Mouse (Mus musculus): ENCODE results near the gene Pgpep1.

Pgpep1 gene

DNA sequence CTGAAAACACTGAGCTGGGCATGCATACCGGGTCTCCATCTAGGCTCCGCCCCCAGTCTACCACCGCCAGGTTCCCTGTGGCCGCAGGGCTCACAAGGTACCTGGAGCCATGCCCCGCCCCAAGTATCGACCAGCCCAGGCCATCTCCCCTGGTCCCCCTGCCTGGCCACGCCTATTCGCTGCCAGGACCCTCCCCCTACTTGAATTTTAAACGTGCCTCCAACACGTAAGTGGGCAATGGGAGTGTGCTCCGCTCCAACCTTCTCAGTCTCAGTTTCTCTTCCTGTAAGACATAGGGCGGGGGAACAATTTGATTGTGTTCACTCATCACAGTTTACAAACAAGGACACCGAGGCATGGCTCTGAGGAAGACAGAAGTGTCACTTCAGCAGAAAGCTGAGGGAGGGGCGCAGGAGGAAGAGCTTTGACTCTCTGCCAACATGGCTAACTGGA lies at the start of gene Pgpep1:
Pgpep1 (minus strand) TSS at position 116 of the 453 bp plus-strand sequence.
- ATAC-seq (ENCODE audit: low TSS enrichment): peak; percentile 7; the same call in 1 of the 2 replicates

DNA sequence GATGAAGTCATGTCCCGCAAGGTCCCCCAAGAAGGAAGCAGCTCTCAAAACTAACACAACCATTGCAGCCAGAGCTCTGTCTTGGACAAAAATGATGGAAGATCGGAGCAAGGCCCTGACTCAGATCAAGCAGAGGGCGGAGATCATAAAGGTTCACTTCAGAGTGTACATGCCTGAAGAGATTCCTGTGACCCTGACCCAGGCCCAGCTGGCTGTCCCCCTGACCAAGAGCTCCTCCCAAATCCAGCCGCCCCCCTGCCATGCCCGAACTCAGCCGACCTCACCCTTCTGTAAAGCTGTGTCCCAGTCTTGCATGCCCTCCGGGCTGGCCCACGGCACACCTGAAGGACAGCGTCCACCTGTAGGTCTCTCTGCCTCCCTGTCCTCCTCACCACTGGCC lies 49.6 kb upstream of the Pgpep1 start:
- no peak for ATAC-seq (ENCODE audit: low TSS enrichment)

DNA sequence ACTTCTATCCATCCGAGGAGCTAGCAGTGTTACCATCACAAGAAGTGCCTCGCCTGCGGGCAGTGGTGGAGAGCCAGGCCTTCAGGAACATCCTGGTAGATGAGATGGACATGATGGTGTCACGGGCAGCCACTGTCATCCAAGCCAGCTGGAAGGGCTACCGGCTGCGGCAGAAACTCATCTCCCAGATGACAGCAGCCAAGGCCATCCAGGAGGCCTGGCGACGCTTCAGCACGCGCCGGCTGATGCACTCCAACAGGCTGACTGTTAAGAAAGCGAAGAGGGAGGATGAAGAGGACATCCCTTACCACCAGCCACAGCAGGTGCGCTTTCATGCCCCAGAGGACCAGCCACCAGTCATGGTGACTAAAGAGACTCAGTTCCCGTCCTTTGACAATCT lies 48.1 kb upstream of the Pgpep1 start:
- no peak for ATAC-seq (ENCODE audit: low TSS enrichment)

- ATAC-seq (ENCODE audit: low TSS enrichment): no peak
Observed at GRCm38 (mm10) chr8:70703287-70703686, 43.1 kb upstream of the Pgpep1 start, which contains the start of gene Iqcn. Iqcn (plus strand) TSS chr8:70703457.

DNA sequence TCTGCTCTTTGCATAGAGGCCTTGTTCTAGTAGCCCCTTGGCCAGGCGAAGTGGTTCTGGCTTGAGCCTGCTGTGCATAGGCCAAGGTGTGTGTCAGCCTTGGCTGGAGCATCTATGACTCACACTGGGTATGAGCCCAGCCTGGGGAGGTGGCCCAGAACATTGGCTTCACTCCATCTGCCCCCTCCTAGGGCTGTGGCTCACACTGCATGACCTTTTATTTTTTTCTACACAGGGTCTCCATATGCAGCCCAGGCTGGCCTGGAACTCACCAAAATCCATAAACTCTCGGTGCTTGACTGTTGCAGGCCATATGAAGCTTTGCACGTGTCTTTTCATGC lies 42.6 kb upstream of the Pgpep1 start:
- ATAC-seq (ENCODE audit: low TSS enrichment): no peak

GRCm38 (mm10) chr8:70701982-70702841 lies 42.0 kb upstream of the Pgpep1 start:
- no peak for ATAC-seq (ENCODE audit: low TSS enrichment)

DNA sequence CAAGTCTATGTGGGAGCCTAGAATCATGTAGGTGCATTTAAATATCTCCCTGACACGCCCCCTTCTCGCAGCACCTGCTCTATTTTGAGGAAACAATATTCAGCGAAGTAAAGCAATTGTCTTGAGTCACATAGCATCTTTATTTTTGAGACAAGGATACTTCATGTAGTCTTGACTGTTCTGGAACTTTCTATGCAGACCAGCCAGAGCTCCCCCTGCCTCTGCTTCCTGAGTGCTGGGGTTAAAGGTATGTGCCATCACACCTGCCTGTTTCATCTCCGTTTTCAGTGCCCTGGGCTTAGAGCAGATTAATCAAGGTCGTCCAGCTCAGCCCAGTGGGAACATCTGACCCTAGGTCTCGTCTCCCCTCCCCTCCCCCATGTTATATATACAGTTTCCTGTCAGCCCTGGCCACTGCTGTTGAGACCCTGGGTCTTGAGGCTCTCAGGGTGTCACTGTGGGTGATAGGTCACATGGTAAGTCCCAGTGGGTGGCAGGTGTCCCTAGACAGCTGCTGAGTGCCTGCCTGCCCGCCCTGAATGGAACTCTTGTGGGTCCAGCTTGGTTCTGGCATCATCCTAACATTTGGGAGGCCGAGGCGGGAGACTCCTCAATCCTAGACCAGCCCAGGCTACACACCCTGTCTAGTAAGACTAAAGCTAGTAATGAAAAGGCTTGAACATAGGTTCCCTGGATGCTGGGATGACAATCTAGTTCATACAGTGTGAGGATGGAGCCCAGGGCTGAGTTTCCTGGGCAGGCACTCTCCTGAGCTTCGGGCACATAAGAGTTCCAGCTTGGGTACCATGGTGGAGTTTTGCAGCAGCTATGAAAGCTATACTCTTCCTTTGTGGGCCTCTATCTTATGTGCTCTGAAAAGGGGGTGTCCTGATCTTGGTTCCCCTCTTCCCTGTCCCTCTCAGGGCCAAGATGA lies 41.1 kb upstream of the Pgpep1 start:
- no peak for ATAC-seq (ENCODE audit: low TSS enrichment)

DNA sequence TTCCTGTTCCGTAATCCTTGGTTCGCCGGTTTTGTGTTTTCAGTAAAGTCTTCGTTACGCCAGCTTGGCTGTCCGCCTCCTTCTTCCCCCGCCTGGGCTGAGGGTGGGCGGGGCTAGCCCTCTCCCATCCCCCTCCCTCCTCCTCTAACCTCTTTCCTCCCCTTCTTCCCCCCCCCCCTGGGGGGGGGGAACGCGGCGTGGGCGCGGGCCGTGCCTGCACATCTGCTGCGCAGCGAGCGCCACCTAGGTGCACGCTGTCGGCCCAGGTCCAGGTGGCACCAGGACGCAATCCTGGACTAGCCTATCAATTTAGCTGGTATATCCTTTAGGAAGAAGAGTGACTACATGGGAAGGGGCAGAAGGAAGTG lies 40.4 kb upstream of the Pgpep1 start:
- ATAC-seq (ENCODE audit: low TSS enrichment): peak; percentile 2; the same call in 1 of the 2 replicates

GRCm38 (mm10) chr8:70699834-70700554 lies 39.8 kb upstream of the Pgpep1 start:
- ATAC-seq (ENCODE audit: low TSS enrichment): peak; percentile 3

DNA sequence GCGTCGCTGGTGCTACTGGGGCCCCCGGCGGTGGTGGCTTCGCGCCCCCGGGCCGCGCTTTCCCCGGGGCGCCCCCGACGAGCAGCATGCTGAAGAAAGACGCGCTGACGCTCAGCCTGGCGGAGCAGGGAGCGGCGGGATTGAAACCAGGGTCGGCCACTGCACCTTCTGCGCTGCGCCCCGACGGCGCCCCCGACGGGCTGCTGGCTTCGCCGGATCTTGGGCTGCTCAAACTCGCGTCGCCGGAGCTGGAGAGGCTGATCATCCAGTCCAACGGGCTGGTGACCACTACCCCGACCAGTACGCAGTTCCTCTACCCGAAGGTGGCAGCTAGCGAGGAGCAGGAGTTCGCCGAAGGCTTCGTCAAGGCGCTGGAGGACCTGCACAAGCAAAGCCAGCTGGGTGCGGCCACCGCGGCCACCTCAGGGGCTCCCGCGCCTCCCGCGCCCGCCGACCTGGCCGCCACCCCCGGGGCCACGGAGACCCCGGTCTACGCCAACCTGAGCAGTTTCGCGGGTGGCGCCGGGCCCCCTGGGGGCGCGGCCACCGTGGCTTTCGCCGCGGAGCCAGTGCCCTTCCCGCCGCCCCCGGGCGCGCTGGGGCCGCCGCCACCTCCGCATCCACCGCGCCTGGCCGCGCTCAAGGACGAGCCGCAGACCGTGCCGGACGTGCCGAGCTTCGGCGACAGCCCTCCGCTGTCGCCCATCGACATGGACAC lies 39.1 kb upstream of the Pgpep1 start:
- peak; percentile 5 for ATAC-seq (ENCODE audit: low TSS enrichment)

DNA sequence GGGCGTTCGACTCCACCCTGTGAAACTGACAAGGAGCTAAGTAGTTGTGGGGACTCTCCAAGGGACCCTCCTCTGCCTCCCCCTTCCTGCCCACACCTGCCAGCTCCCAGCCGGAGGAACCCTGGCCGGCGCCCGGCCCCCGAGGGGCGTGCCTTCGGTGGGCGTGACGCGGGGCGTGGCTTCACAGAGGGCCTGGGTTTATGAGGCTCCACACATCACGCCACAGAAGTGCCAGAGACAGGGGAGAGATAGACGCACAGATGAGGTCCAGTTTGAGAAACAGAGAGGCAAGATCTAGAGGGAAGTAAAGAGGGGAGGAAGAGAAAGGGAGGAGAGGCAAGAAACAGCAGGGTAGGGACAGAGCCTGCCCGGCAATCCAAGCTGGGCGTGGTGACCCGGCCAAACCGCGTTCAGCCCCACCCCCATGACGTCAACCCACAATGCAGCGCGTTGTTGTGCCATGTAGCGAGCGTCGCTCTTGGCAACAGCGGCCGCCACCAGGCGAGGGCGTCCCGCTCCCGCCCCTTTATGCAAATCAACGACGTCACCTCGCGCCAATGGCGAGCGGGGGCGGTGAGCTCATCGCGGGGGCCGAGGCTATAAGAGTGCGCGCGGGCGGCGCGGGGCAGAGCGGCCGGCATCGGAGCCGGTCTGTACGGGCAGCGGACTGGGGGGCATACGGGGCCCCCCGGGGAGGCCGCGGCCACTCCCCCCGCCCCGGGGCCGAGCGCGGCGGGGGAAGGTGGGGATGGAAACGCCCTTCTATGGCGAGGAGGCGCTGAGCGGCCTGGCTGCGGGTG lies 38.3 kb upstream of the Pgpep1 start, which contains the start of gene Jund:
Jund (plus strand) TSS at position 640 of the 800 bp plus-strand sequence.
- peak; percentile 70 for ATAC-seq (ENCODE audit: low TSS enrichment)

- no peak for ATAC-seq (ENCODE audit: low TSS enrichment)
Observed at GRCm38 (mm10) chr8:70697366-70698250, 37.4 kb upstream of the Pgpep1 start.

DNA sequence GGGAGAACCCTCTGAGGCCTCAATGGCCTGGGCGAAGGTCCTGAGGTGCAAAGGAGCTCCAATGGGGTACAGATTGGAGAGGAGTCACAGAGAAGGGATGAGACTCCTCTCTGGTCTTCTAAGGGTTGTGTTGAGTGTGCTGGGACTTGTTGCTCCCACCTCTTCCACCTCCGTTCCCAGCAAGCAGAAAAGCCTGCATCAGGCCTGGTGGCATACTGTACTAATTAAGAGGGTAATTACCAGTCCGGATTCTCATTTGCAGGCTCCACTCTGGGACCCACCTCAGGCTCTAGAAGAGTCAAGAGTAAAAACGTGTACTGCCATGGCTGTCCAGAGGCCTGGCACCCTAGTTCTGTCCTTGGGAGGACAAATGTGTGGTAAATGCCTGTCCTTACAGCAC lies 36.8 kb upstream of the Pgpep1 start:
- ATAC-seq (ENCODE audit: low TSS enrichment): no peak

GRCm38 (mm10) chr8:70696019-70696885 lies 36.1 kb upstream of the Pgpep1 start:
- ATAC-seq (ENCODE audit: low TSS enrichment): no peak

DNA sequence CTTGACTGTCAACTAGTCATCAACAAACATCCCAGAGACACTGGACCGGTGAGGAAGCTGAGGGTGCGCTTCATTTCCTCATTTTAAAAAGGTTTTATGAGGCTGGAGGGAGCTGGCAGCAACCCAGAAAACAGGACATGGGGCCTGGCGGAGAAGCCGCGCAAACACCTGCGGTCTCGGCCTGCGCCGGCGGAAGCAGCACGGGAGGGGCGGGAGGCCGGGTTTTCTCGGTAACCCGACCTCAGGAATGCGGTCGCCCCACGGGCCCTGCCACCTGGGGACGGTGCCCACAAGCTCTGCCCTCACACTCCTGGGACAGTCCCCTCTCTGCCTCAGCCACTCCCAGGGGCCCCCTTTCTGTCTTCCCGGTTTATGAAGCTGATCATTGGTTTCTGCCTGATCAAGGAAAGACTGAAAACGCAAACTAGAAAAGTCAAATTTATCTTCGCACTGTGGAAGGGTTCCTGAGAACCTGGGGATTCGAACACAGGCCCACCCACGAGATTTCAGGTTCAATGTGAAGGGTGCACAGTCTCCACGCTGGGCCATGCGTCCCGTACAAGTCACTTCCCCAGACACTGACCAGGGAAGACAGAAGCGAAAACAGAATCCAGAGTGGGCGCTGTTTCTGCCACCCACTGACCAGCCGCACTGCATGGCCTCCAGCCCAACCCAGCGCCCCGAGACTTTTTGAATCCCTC lies 35.3 kb upstream of the Pgpep1 start:
- ATAC-seq (ENCODE audit: low TSS enrichment): no peak

DNA sequence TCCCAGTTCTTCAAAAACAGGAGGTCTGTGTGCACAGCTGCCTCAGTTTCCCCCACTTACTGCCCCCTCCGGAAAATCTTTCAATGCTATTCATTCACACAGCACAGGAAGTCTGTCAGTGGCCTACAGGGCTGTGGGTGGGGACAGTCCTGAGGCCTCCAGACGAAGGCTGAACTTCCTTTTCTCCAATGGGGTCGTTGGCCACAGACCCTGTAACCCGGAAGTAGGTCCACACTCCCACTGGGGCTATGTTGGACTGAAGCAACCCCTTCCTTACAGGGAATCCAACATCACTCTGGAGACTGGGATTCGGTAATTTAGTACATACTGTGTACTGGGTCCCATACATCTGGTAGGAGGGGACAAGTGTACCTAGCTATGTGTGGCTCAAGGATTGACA lies 33.4 kb upstream of the Pgpep1 start:
- no peak for ATAC-seq (ENCODE audit: low TSS enrichment)

DNA sequence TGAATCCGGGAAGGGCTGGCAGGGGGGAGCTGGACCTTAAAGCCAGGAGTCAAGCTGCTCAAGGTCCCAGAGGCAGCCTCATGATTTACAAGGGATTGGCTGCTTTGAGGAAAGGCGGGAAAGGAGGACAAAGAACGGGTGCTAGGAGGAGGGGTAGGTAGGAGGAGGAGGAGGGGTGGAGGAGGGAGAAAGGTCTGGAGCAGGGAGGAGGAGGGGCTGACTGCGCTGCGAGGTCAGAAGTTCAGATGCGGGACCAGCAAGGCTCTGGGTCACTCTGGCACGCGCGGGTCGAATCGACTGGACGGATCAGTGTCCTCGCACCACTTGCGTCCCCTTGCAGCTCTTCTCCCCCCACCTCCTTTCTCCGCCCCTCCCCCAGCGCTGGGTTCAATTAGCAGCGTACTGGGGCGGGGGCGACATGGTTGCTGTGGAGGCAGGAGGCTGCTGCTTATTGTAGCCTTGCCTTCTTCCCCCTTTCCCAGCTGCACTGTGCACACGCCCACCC lies 31.6 kb upstream of the Pgpep1 start:
- no peak for ATAC-seq (ENCODE audit: low TSS enrichment)

Data from frontal cortex, adult (tissue).